Mouse (Mus musculus): ENCODE measurements around the gene Itgb2l. TPM values are rescaled to one million over a fixed set of nuclear protein-coding genes. Genes with fewer than 3 reads are reported as not detected.

Gene Itgb2l
- total RNA-seq, 2 experiments from 2014 or later: 0.25 TPM; not detected in 1

- DNase-seq (ENCODE audit: low spot score in 2 of 2): no peak
Measured at GRCm38 (mm10) chr16:96429046-96429445, 14.4 kb downstream of the Itgb2l start.

GRCm38 (mm10) chr16:96426671-96427070, 16.7 kb downstream of the Itgb2l start:
- DNase-seq (ENCODE audit: low spot score in 2 of 2): no peak

- no peak for DNase-seq (ENCODE audit: low spot score in 2 of 2)
Measured at GRCm38 (mm10) chr16:96425044-96425443, 18.4 kb downstream of the Itgb2l start.

GRCm38 (mm10) chr16:96408064-96408465, 35.4 kb downstream of the Itgb2l start:
- peak; percentile 17 to 31 for DNase-seq (ENCODE audit: low spot score in 2 of 2)

GRCm38 (mm10) chr16:96406312-96406711, 37.1 kb downstream of the Itgb2l start:
- no peak for DNase-seq (ENCODE audit: low spot score in 2 of 2)

GRCm38 (mm10) chr16:96402294-96402693, 41.1 kb downstream of the Itgb2l start:
- DNase-seq (ENCODE audit: low spot score in 2 of 2): no peak

GRCm38 (mm10) chr16:96400046-96400445, 43.4 kb downstream of the Itgb2l start:
- DNase-seq (ENCODE audit: low spot score in 2 of 2): peak; percentile 35 to 38

GRCm38 (mm10) chr16:96398806-96399205, 44.6 kb downstream of the Itgb2l start:
- no peak for DNase-seq (ENCODE audit: low spot score in 2 of 2)

GRCm38 (mm10) chr16:96396013-96396650, 47.3 kb downstream of the Itgb2l start:
- DNase-seq (ENCODE audit: low spot score in 2 of 2): no peak

GRCm38 (mm10) chr16:96395516-96395915, 47.9 kb downstream of the Itgb2l start:
- no peak for DNase-seq (ENCODE audit: low spot score in 2 of 2)

GRCm38 (mm10) chr16:96391070-96391469, 52.3 kb downstream of the Itgb2l start:
- no peak for DNase-seq (ENCODE audit: low spot score in 2 of 2)

- DNase-seq (ENCODE audit: low spot score in 2 of 2): no peak
Measured at GRCm38 (mm10) chr16:96388481-96388880, 54.9 kb downstream of the Itgb2l start.

GRCm38 (mm10) chr16:96387685-96388371, 55.6 kb downstream of the Itgb2l start:
- DNase-seq (ENCODE audit: low spot score in 2 of 2): no peak

- DNase-seq (ENCODE audit: low spot score in 2 of 2): no peak
Measured at GRCm38 (mm10) chr16:96384741-96385140, 58.7 kb downstream of the Itgb2l start.

GRCm38 (mm10) chr16:96382496-96383181, 60.8 kb downstream of the Itgb2l start:
- DNase-seq (ENCODE audit: low spot score in 2 of 2): no peak

- no peak for DNase-seq (ENCODE audit: low spot score in 2 of 2)
Measured at GRCm38 (mm10) chr16:96381435-96381834, 62.0 kb downstream of the Itgb2l start.

- no peak for DNase-seq (ENCODE audit: low spot score in 2 of 2)
Measured at GRCm38 (mm10) chr16:96378111-96378510, 65.3 kb downstream of the Itgb2l start.

- no peak for DNase-seq (ENCODE audit: low spot score in 2 of 2)
Measured at GRCm38 (mm10) chr16:96376342-96376741, 67.1 kb downstream of the Itgb2l start.

GRCm38 (mm10) chr16:96375538-96375937, 67.9 kb downstream of the Itgb2l start:
- DNase-seq (ENCODE audit: low spot score in 2 of 2): no peak

- no peak for DNase-seq (ENCODE audit: low spot score in 2 of 2)
Measured at GRCm38 (mm10) chr16:96372752-96373118, 70.7 kb downstream of the Itgb2l start.

Measured in layer of hippocampus, postnatal 10 days (tissue).